Mouse (Mus musculus) megakaryocyte, embryonic 14.5 days (primary cell): ENCODE data around the gene Xrra1.

Source experiments
- FLI1 ChIP-seq: IDR thresholded peaks from 2 replicates; pipeline ENCODE4 v1.6.1; 2012; ENCODE audit warnings: low read length, inconsistent platforms, mixed read lengths
- GATA1 ChIP-seq: IDR thresholded peaks from 3 replicates; pipeline ENCODE4 v1.6.1; 2012; ENCODE audit warnings: mixed read lengths, low read length, inconsistent platforms, borderline replicate concordance

DNA sequence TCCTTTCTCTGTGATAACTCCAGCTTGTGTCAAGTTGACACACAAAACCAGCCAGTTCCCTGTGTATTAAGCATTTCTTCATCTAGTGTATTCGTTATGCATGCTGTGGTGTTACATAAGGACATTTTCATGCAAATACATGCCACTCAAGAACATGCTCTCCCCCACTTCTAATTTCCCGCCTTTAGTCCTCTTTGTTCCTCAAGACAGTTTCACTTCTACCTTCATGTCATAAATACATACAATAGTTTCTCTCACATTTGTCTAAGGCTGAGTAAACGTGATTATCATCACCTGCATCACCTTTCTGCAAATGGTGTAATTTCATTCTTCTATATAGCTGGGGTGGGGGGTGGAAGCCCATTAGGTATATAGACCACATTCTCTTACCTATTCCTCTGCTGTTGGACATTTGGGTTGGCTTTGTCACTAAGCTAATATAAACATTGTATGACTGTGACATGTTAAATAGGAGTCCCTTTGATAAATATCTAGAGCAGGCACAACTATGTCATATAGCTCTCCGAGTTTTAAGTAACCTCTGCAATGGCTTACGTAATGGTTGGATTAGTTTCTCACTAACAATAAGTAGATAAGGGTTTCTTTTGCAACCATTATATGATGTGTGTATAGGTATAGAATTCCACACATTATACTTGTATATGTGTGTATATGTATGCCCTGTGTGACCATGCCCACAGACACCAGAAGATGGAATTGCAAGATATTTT lies 25.6 kb upstream of the Xrra1 start:
- no peak for TF ChIP-seq GATA1
- TF ChIP-seq FLI1, result no peak
